Mouse (Mus musculus): Measurements from ENCODE around the gene Fosl2. TPM values are rescaled to one million over a fixed set of nuclear protein-coding genes. Genes with fewer than 3 reads are reported as not detected.
"Not testable (repeated sequence)": the region's sequence is repeated elsewhere in the genome, so short reads cannot be mapped to it uniquely, and the experiment has no call there.

Gene Fosl2
- total and polyA plus RNA-seq, 2 experiments from 2014 or later = 0.52 to 6.4 TPM

DNA sequence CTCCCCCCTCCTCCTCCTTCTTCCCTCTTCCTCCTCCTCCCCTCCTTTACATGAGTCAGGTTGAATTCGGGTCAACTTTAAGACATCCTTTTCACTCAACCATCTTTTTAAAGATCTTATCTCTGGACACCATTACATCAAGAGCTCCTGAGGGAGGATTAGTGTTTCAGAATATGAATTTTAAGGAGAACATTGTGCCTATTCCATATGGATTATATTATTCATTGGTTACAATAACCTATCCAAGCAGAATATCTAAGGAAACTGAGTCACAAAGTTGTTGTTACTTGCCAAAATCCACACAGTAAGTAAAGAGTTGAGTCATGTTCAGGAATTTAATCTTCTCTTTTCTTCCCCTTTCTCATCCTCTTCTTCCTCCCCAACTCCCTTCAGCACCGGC, 41.2 kb downstream of the Fosl2 start:
- no peaks in the 10 kb centered on the region for H3K27me3 ChIP-seq (ENCODE audit: insufficient read depth, low read length)
- H3K4me2 ChIP-seq (ENCODE audit: low read depth, low read length, poor library complexity, severe bottlenecking) = no peak overlapping the region
- no peaks in the 10 kb centered on the region for H3K36me3 ChIP-seq (ENCODE audit: insufficient read depth, low read length)
- H3K4me3 ChIP-seq (ENCODE audit: low read depth, low read length) = no peak overlapping the region
- DNase-seq (ENCODE audit: low spot score) (no peak), ATAC-seq (ENCODE audit: low FRiP score) (no peak)
- TF ChIP-seq CTCF (IDR thresholded peaks at IDR 0.05) = no peak
- no peaks in the 10 kb centered on the region for H3K9me3 ChIP-seq (ENCODE audit: low read length)
- WGBS = 81% methylated on average over 2 of the region's 2 CpGs
- H3K27ac ChIP-seq (ENCODE audit: low read depth, low read length) = no peak overlapping the region
- no peaks in the 10 kb centered on the region for H3K4me1 ChIP-seq (ENCODE audit: insufficient read depth, low read length)
- no peak overlapping the region for H3K9ac ChIP-seq (replicated peaks; ENCODE audit: low read length, poor library complexity, severe bottlenecking)

DNA sequence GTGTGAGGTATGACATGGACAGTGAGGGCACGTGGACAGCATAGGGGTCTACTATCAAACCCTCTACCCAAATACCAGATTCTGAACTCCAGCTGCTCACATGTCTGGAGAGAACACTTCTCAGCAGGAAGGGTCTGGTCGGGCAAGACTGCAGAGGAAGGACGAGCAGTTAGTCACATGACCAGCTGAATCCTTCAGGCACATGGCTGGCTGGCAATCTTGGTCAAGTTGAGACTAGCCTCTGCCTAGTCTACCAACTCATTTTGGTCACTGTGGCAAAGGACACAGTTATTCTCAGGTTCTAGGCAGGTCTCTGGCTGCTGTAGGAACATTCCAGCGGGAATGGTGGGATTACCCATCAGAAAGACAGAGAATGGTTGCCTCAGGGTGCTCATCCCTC, 42.1 kb downstream of the Fosl2 start:
- no peak overlapping the region for H3K4me3 ChIP-seq (ENCODE audit: low read depth, low read length)
- DNase-seq (ENCODE audit: low spot score) (no peak), ATAC-seq (ENCODE audit: low FRiP score) (no peak)
- 77% methylated on average over 4 of the region's 4 CpGs for WGBS
- H3K36me3 ChIP-seq (ENCODE audit: insufficient read depth, low read length) = no peaks in the 10 kb centered on the region
- H3K4me1 ChIP-seq (ENCODE audit: insufficient read depth, low read length) = no peaks in the 10 kb centered on the region
- H3K4me2 ChIP-seq (ENCODE audit: low read depth, low read length, poor library complexity, severe bottlenecking) = no peak overlapping the region
- no peak overlapping the region for H3K27ac ChIP-seq (ENCODE audit: low read depth, low read length)
- H3K27me3 ChIP-seq (ENCODE audit: insufficient read depth, low read length) = no peaks in the 10 kb centered on the region
- no peaks in the 10 kb centered on the region for H3K9me3 ChIP-seq (ENCODE audit: low read length)
- no peak overlapping the region for H3K9ac ChIP-seq (replicated peaks; ENCODE audit: low read length, poor library complexity, severe bottlenecking)
- TF ChIP-seq CTCF (IDR thresholded peaks at IDR 0.05) = no peak

DNA sequence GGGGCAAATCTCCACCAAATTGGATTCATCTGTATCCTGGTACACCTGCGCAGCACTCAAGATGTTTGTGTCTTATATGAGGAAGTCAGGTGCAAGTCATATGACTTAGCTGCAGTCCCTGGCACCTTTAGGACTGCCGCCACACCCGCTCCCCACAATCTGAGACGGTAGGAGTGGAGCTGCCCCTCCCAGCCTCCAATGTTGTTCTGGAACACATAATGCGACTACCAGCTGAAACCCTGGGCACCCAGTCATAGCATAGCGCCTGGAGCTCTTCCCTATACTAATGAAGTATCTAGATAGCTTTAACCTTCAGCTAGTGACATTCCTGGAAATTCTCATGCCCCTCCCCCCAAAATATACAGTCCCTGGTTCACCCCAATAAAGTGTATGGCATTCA, 43.1 kb downstream of the Fosl2 start:
- not testable (repeated sequence) for DNase-seq (ENCODE audit: low spot score); ATAC-seq (ENCODE audit: low FRiP score); H3K4me3 ChIP-seq (ENCODE audit: low read depth, low read length); H3K4me1 ChIP-seq (ENCODE audit: insufficient read depth, low read length); H3K36me3 ChIP-seq (ENCODE audit: insufficient read depth, low read length); H3K9me3 ChIP-seq (ENCODE audit: low read length); H3K4me2 ChIP-seq (ENCODE audit: low read depth, low read length, poor library complexity, severe bottlenecking); H3K27me3 ChIP-seq (ENCODE audit: insufficient read depth, low read length); H3K27ac ChIP-seq (ENCODE audit: low read depth, low read length); H3K9ac ChIP-seq (replicated peaks; ENCODE audit: low read length, poor library complexity, severe bottlenecking)
- WGBS = 84% methylated on average over 5 of the region's 6 CpGs

DNA sequence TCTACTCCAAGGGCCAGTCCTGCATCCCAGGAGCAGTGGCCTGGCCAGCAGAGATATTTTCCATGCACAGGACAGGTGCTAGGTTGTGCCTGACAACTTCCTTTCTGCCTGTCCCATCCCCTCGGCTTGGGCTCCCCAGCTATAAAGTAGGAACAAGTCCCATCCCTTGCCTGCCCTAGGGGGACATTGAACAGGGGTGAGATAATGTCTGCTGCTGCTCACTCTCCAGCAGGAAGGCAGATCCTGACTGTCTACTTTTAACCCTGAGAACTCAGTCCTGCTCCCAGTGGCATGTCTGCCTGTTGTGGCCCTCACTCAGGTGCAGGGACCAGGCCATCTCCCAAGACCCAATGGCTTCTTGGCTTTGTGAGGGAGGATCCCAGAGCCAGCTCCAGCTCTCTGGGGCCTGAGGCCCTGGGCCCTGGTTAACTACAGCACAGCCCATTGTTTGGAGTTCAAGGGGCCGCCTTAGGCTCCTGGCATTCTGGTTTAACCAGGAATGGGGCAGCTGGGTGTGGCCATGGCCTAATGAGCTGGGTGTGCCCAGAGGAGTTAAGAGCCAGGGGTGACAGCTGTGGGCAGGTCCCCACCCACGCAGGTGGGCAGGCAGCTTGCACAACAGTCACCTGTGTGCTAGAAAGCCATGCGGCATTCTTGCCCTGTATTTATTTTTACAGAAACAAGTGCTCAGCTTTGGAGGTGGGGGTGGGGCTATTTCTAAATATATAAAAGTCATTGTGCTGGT, 47.5 kb downstream of the Fosl2 start:
- 81% methylated on average over 4 of the region's 4 CpGs for WGBS
- no peak overlapping the region for H3K27ac ChIP-seq (ENCODE audit: low read depth, low read length)
- no peak for TF ChIP-seq CTCF (IDR thresholded peaks at IDR 0.05)
- DNase-seq (ENCODE audit: low spot score) = no peak
- no peaks in the 10 kb centered on the region for H3K9me3 ChIP-seq (ENCODE audit: low read length)
- H3K27me3 ChIP-seq (ENCODE audit: insufficient read depth, low read length) = no peaks in the 10 kb centered on the region
- H3K36me3 ChIP-seq (ENCODE audit: insufficient read depth, low read length) = no peaks in the 10 kb centered on the region
- no peak for ATAC-seq (ENCODE audit: low FRiP score)
- no peaks in the 10 kb centered on the region for H3K4me1 ChIP-seq (ENCODE audit: insufficient read depth, low read length)
- H3K4me2 ChIP-seq (ENCODE audit: low read depth, low read length, poor library complexity, severe bottlenecking) = no peak overlapping the region
- H3K4me3 ChIP-seq (ENCODE audit: low read depth, low read length) = no peak overlapping the region
- no peak overlapping the region for H3K9ac ChIP-seq (replicated peaks; ENCODE audit: low read length, poor library complexity, severe bottlenecking)

DNA sequence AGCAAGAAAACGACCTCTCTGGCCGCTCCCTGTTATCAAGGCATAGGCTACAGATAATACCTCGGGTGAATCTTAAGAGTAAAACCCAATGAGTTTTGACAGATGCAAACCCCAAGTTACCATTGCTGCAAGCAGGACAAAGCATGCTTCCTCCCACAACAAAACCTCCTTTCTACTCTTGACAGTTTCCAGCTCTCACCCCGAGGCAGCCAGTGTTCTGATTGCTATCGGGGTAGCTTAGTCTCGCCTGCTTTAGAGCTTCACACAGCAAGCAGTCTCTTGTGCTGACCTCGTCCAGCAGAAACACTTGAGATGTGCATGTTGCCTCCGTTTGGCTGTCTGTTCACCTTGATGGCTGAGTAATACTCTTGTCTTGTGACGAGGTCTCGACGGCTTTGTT, 52.1 kb downstream of the Fosl2 start:
- Histone ChIP-seq H3K27ac (ENCODE audit: low read depth, low read length) (no peak overlapping the region), H3K9me3 (ENCODE audit: low read length) (no peaks in the 10 kb centered on the region), H3K4me3 (ENCODE audit: low read depth, low read length) (no peak overlapping the region), H3K9ac (replicated peaks; ENCODE audit: low read length, poor library complexity, severe bottlenecking) (no peak overlapping the region), H3K4me2 (ENCODE audit: low read depth, low read length, poor library complexity, severe bottlenecking) (no peak overlapping the region), H3K4me1 (ENCODE audit: insufficient read depth, low read length) (no peaks in the 10 kb centered on the region), H3K27me3 (ENCODE audit: insufficient read depth, low read length) (no peaks in the 10 kb centered on the region), H3K36me3 (ENCODE audit: insufficient read depth, low read length) (no peaks in the 10 kb centered on the region)
- DNase-seq (ENCODE audit: low spot score) (no peak), ATAC-seq (ENCODE audit: low FRiP score) (no peak)
- TF ChIP-seq CTCF (IDR thresholded peaks at IDR 0.05) = no peak
- WGBS = 41% methylated on average over 11 of the region's 11 CpGs

DNA sequence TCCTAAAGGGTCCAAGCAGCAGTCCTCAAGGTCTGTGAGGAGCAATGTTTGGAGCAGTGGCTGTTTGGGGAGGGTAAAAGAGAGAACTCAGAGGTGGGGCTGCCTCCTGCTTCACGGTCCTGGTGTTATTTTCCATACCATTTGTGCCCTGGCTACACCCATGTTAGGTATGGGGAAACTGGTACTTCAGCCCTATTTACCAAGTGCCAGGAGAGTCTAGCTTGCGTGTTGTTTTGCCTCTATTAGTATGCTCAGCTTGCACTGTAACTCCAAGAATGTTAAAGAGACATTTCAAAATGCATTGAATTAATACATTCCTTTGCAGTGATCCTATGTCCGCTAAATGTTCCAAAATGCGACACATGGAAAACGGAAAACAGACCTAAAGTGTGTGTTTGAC, 55.7 kb downstream of the Fosl2 start:
- ATAC-seq (ENCODE audit: low FRiP score) (no peak), DNase-seq (ENCODE audit: low spot score) (no peak)
- WGBS = 85% methylated on average over 5 of the region's 5 CpGs
- no peak overlapping the region for H3K27ac ChIP-seq (ENCODE audit: low read depth, low read length)
- H3K9me3 ChIP-seq (ENCODE audit: low read length) = no peaks in the 10 kb centered on the region
- H3K4me2 ChIP-seq (ENCODE audit: low read depth, low read length, poor library complexity, severe bottlenecking) = no peak overlapping the region
- TF ChIP-seq CTCF (IDR thresholded peaks at IDR 0.05) = no peak
- no peak overlapping the region for H3K4me3 ChIP-seq (ENCODE audit: low read depth, low read length)
- H3K9ac ChIP-seq (replicated peaks; ENCODE audit: low read length, poor library complexity, severe bottlenecking) = no peak overlapping the region
- no peaks in the 10 kb centered on the region for H3K4me1 ChIP-seq (ENCODE audit: insufficient read depth, low read length)
- no peaks in the 10 kb centered on the region for H3K36me3 ChIP-seq (ENCODE audit: insufficient read depth, low read length)
- no peaks in the 10 kb centered on the region for H3K27me3 ChIP-seq (ENCODE audit: insufficient read depth, low read length)
